Mouse (Mus musculus) lung, postnatal 10 days (tissue): ENCODE data around the gene Kcnh1.

Experiments used
- DNase-seq: peaks from one replicate; pipeline ENCODE4 v3.0.0; 2021

Gene Kcnh1

DNA sequence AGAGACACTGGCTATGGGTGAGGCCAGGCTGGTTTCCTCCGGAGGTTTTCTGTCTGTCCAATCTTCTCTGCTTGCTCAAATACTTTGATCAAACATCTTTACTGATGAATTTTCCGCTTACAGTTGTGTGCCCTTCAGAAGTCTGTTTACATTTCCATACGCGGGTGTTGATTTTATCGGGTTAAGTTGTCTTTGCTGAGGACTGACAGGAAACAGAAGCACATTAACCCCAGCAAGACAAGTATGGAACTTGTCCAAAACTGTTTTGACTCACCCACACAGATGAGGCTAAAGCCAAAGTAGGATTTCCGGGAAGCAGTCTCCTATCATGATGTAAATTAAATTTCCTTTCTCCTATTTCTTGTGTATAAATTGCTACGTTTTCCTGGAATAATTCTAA, 286.1 kb downstream of the Kcnh1 start:
- DNase-seq = peak; percentile 59

GRCm38 (mm10) chr1:192477556-192477955, 287.0 kb downstream of the Kcnh1 start:
- DNase-seq = peak; percentile 33

DNA sequence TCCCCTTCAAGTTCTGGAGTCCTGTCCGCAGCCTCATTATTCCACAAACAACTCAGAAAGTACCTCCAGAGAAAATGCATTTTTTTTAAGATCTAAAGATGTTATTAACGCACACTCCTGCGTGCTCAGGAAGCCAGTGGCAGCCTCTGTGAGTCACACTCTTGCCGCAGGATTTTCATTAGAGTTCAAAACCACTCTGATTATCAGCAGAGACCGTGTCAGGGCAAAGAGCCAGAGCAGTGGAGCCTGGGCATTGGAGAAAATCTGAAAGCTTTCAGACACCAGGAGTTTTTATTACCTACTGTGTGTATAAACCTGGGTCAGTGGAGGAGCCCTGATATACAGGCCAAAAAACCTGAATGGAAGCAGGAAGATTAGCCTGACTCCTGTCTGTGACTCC, 287.6 kb downstream of the Kcnh1 start:
- no peak for DNase-seq

GRCm38 (mm10) chr1:192480072-192480784, 289.7 kb downstream of the Kcnh1 start:
- DNase-seq = no peak

DNA sequence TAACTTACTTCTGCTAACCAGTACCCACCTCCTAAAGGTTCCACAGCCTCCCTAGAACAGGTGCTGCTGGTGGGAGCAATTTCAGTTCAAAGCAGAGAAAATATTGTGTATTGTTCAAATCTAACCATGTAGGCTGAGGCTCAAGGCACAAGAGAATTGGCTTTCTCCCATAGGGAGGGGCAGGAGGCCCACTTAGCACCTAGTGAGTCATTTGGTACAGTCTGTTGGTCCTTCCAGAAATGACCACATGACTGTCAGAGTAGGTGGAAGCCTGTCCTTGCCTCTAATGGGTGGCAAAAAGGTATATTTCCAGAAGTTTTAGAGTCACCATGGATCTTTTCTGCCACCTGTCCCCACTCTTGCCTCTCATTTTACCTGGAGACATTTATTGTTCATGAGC, 290.9 kb downstream of the Kcnh1 start:
- DNase-seq = no peak

DNA sequence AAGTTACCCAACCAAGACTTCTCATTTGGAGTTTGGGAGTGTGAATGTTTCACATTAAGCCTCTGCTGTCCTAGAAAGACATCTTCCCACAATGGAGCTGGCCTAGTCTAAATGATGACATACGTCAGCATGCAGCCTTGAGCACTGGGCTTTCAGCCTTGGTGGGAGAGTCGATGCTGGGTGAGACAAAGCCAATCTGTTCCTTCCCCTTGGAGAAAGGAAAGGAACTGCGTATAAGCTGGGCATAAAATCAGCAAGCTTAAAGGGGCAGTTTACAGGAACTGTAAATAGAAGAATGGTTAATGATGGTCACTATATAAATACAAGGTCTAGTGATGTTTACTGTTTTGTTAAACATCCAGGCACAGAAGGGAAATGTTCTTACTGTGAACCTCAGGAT, 294.5 kb downstream of the Kcnh1 start:
- peak; percentile 66 for DNase-seq

DNA sequence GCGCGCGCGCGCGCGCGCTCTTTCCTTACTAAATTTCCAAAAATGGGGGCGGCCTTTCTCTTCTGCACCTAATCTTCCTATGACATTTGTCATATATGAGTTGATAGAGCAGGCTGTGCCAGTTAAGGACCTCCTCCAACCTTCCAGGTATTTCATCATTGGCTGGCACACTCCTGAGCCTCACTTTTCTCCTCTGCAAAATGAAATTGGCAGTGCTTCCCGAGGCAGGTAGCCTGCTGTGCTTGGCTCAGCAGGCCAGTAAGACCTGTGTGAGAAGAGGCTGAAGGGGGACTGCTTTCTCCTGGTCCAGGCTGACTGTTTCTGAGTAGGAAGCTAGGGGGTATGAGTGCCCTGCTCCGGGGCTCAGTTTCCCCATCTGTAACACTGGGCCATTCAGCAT, 297.0 kb downstream of the Kcnh1 start:
- no peak for DNase-seq

DNA sequence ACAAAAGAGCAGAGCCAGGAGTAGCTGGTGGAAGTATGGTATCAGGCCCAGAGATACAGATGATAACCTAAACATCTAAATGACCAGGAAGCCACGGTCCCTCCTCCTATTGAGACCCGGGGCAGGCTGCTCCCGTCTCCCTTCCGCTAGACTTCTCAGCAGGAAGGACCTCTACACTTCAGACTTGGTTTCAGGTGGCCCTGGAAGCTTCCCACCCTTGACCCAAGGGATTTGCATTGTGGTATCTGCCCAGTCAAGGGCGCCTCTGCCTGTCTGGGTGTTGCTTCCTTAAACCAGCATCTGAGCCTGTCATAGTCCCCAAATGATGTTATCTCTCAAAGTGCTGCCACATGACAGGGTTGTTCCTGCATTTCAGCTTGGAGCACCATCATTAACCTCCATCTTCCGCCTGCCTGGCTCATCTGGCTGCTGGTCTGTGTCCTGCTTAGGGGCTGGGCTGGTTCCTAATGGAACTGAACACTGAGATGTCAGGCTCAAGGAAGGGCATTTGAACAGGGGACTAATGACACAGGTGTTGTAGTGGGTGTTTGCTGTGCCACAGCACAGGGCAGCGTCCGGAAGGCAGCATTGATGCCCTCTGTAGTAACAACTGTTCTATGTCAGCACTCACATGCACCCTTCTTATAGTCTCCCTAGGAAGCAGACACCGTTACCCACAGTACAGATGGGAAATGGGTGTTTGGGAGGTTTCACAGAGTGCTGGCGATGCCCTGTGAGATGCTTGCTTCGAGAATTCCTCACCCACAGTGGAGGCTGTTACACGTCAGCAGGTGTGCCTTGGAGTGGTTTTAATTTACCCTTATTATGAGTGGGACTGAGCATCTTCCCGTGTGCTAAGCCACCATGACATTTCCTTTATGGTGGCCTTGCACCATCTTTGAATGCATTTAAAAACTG, 299.6 kb downstream of the Kcnh1 start:
- DNase-seq = peak; percentile 37

GRCm38 (mm10) chr1:192497505-192497904, 306.9 kb downstream of the Kcnh1 start:
- DNase-seq = no peak

- no peak for DNase-seq
Observed at GRCm38 (mm10) chr1:192502016-192502415, 311.4 kb downstream of the Kcnh1 start.

DNA sequence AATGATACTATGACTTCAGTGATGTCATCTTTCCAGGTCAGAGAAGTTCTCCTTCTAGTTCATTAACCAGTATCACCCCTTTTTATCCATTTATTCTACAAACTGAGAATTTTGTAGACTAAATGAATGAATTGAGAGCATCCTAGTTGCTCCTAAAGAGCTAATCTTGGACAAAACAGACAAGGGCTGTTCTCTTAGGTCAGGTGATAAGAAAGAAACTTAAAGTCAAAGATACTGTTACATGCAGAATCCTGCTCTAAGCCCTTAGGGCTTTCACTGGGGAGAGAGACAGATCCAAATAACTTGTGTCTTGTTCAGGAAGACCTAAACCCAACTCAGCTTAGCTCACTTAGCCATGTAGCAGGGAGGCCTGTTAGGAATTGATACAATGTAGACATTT, 312.3 kb downstream of the Kcnh1 start:
- no peak for DNase-seq

- no peak for DNase-seq
Observed at GRCm38 (mm10) chr1:192503651-192504050, 313.1 kb downstream of the Kcnh1 start.

DNA sequence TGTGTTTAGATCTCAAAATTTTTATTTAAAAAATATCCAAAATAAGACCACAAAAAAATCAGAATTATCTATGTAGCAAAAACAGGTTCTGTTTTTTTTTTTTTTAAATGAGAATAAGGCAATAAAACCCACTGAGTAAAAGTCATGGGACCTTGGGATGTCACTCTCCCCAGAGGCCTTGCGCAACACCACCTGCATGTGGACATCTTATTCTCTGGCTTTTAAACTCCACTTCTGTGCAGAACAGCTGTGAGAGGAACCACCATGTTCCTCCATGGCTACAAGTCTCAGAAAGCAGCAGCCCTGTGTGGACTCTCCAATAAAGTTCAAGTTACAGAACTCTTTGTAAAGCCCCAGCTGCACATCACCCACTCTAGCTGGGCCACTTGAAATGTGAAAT, 322.2 kb downstream of the Kcnh1 start:
- no peak for DNase-seq

GRCm38 (mm10) chr1:192515373-192515772, 324.8 kb downstream of the Kcnh1 start:
- DNase-seq = no peak

DNA sequence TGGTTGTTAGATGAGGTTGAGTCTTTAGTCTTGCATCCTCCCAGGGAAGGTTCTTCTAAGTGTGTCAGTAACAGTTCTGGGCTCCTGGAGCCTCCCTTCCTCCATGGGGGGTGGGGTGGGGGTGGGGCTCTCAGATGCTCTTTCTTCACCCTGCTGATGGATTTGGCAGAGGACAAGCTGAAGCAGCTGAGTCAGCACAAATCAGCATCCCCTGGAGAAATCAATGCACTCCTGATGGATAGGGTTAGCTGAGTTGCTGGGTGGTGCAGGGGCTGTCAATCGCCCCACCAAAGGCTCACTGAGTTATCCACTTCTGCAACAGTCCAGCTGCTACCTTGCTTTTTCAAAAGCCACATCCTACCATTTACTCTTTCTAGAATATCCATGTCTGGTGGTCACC, 329.1 kb downstream of the Kcnh1 start:
- no peak for DNase-seq

DNA sequence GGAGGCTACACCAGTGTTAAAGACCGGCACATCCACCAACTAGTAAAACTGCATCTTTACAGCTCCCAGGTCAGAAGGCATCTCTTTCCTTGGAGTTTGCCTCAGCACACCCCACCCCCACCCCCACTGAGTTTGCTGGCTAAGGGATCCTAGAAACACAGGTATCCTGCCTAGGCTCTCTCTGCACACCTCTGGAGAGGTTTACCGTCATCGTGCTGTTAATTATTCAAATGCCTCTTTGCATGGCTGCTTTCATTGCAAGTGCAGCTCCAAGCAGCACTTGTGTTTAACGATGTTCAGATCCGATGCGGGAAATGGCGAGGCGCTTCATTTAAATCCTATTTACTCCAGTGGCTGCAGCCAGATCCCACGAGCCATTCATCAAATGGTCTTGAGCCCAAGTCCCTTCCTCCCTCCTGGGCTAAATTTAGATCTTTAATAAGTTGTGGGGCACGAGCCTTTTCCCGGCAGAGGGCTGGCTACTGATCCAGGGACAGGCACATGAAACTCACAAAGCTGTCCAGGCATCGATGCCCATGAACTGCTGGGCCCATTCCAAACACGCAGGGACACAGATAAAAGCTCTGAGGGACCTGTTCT, 330.4 kb downstream of the Kcnh1 start:
- no peak for DNase-seq

DNA sequence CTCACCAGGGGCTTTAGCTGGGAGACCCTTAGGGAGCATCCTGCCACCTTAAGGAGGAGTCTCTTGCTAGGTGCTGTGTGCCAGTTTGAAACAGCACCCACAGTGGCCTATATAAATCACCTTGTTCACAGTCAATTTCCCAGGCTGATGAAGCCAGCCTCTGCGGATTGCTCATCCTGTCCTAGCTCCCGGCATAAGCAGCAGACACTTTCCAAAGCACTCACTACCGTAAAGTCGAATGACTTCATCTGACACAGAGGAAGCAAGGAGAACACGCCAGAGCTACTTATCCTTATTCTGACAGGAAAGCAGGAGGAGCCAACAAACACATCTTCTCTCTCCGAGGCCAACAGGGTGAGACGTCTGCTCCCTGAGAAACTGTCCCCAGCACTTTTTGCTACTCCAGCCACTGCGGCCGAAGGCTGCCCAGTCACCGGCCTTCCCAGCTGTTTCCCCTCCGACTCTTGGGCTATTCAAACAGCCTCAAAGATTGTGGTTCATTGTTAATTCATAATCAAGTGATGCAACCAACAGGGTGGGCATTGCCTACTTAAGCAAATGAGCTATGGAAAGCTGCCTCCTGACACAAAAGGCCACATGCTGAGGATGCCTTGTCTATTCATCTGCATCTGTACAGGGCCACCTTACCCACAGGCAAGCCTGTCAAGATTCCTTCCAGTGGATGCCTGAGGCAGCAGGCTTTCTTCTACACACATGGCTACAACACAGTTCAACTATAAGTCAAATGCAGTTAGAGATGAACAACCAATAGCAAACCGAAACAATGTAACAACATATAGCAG, 332.0 kb downstream of the Kcnh1 start:
- DNase-seq = no peak

DNA sequence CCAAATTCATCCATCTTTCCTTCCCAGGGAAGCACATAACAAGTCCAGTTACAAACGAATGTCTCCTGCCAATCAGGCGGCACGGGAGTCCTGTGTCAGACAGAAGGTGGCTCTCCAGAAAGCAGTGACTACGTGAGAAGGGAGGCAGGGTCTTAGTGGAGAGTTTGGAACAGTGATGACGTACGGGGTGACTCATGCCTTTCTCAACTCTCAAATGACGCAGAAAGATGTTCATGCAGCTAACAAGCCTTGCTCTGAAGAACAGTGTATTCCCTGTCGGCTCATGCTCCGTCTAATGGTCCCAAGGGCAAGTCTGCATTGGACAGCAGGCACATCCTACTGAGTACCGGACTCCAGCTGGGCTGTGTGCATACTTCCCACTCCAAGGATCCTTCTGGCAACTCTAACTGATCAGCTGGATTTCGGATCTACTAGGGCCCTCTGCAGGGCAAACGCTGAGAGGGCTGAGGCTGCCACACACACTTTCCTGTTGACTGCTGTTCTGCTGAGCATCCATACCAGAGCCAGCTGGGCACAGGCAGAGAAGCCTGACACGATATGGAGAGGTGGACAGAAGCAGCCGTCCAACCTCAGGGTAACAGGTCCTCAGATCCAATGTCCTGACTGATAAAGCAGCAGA, 335.3 kb downstream of the Kcnh1 start:
- DNase-seq = no peak

- no peak for DNase-seq
Observed at GRCm38 (mm10) chr1:192531490-192532146, 341.0 kb downstream of the Kcnh1 start.

DNA sequence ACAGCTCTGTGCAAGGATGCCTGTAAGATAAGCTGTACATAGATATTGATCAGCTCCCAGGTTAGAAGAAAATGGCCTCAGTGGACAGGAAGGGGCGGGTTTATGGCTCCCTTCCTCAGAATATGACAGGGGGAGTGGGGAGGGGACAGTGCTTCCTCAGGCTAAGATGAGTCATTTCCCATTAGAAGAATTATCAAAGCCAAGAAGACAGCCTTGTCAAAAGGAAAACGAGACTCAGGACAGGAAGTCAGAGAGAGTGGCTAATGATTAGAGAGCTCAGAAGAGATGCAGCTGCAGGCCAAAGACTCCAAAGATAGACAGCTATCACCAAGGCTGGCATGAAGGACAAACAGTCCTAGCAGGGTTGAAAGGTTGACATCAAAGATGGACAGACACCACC, 341.6 kb downstream of the Kcnh1 start:
- peak; percentile 43 for DNase-seq

- DNase-seq = no peak
Observed at GRCm38 (mm10) chr1:192533016-192533415, 342.4 kb downstream of the Kcnh1 start.

DNA sequence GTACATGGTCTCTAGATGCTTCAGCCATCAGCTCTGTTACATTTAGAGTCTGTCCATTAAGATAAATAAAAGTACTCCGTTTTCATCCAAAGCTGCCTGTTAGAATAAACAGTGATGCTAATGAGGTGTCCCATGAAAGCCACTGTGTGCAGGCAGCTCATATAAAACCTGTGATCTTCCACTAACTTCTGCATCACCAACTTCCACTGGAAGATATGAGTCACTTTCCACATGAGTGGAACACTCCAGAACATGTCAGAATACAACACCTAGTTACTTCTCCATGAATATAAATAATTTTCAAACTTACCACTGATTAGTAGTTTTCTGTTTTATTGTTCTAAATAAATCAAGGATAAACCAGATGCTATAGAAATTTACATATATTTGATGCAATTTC, 345.9 kb downstream of the Kcnh1 start:
- no peak for DNase-seq
